Mouse (Mus musculus) liver, embryonic 14.5 days (tissue): ENCODE measurements at regions not wholly inside any gene's neighbourhood (a gene's known extent, or its start where the extent isn't known, plus 50 kb on each side); places are given as distances from the start of the nearest gene placed in this dataset.

Experiments used
- ATAC-seq: fragments of 200-750 bp; cut with Nextera tagmentation; 2 replicates; pipeline ENCODE4 v1.8.0; 2017; ENCODE audit warnings: moderate number of reproducible peaks, mild to moderate bottlenecking, moderate library complexity; ENCODE audit not compliant: insufficient read depth
- DNase-seq, 3 experiments: peaks; one replicate each; pipeline ENCODE4 v3.0.0-alpha.2; 2012 to 2013; ENCODE audit warnings: low read depth in 3 of 3, low spot score in 3 of 3
- H3K27ac ChIP-seq: fragments of 300-500 bp; sonication (generic); 2 replicates; pipeline ENCODE4 v1.5.1; 2014; ENCODE audit warnings: moderate library complexity, mild to moderate bottlenecking, control low read depth, inconsistent platforms
- H3K27me3 ChIP-seq: fragments of 300-500 bp; sonication (generic); 2 replicates; pipeline ENCODE4 v1.6.1; 2014; ENCODE audit warnings: mild to moderate bottlenecking, low read length, moderate library complexity; ENCODE audit not compliant: control insufficient read depth, insufficient read depth
- H3K36me3 ChIP-seq: fragments of 300-500 bp; sonication (generic); replicated peaks from 2 replicates; pipeline ENCODE4 v1.6.1; 2014; ENCODE audit warnings: low read depth; ENCODE audit not compliant: control insufficient read depth, insufficient read depth
- H3K4me1 ChIP-seq, 2 experiments: fragments of 200-500 bp in 1 of 2; fragments of 300-500 bp in 1 of 2; sonication (generic) in 1 of 2; replicated peaks; 2 replicates each; pipeline ENCODE4 v1.6.1; 2012 to 2014; ENCODE audit warnings: antibody characterized with exemption in 1 of 2, inconsistent platforms in 1 of 2, low read length in 1 of 2; ENCODE audit not compliant: control insufficient read depth in 2 of 2, insufficient read depth in 2 of 2
- H3K4me2 ChIP-seq: fragments of 300-500 bp; sonication (generic); 2 replicates; pipeline ENCODE4 v1.6.1; 2014; ENCODE audit warnings: low read depth, mild to moderate bottlenecking, control low read depth, moderate library complexity
- H3K4me3 ChIP-seq, 2 experiments: fragments of 200-500 bp in 1 of 2; fragments of 300-500 bp in 1 of 2; sonication (generic) in 1 of 2; 2 replicates each; pipeline ENCODE4 v1.5.1; 2012 to 2014; ENCODE audit warnings: low read depth in 2 of 2, low read length in 2 of 2, mild to moderate bottlenecking in 2 of 2, control low read depth in 1 of 2, inconsistent platforms in 1 of 2, moderate library complexity in 1 of 2; ENCODE audit not compliant: insufficient read depth in 1 of 2
- H3K9ac ChIP-seq: fragments of 300-500 bp; sonication (generic); replicated peaks from 2 replicates; pipeline ENCODE4 v1.6.1; 2014; ENCODE audit warnings: mild to moderate bottlenecking, control low read depth, moderate library complexity
- H3K9me3 ChIP-seq: fragments of 300-500 bp; sonication (generic); 2 replicates; pipeline ENCODE4 v1.6.1; 2016; ENCODE audit warnings: low read length, mixed read lengths; ENCODE audit not compliant: control insufficient read depth
- CTCF ChIP-seq: IDR thresholded peaks from 2 replicates; pipeline ENCODE4 v1.5.1; 2016; ENCODE audit warnings: antibody characterized with exemption, low read depth, control low read depth
- EP300 ChIP-seq: IDR thresholded peaks from 2 replicates; pipeline ENCODE4 v1.6.1; 2016; ENCODE audit warnings: antibody characterized with exemption, low read depth
- WGBS: fragments of 180-500 bp; shearing (Covaris S2); extraction: QIAGEN DNeasy Blood & Tissue Kit; methylation state at CpG from one replicate; pipeline ENCODE4 v1.1.7; 2014; ENCODE audit not compliant: insufficient replicate concordance; 5-methylcytosine and 5-hydroxymethylcytosine counted together

DNA sequence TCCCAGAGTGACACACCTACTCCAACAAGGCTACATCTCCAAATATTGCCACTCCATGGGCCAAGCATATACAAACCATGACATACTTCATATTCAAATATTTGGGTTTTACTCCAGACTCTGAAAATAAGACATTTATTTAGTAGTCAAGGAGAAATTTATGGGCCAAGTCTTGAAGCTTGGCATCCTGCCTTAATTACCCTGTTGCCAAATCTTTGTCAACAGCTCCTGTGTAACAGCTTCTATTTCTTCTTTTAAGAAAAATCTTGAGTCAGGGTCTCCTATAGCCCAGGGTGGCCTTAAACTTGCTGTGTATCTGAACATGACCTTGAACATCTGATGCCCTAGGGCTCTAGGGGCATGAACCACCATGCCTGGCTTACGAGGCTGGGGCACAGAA is 138.5 kb upstream of the Psmd7 start:
- Histone ChIP-seq H3K4me1 (no peaks in the 10 kb centered on the region), H3K4me3 (no peak overlapping the region), H3K27me3 (no peaks in the 10 kb centered on the region), H3K27ac (no peak overlapping the region), H3K9ac (no peak overlapping the region), H3K36me3 (no peaks in the 10 kb centered on the region), H3K4me2 (no peak overlapping the region), H3K9me3 (no peaks in the 10 kb centered on the region)
- ATAC-seq (no peak), DNase-seq (no peak)
- TF ChIP-seq CTCF (no peak), EP300 (no peak)
- WGBS: 69% methylated on average over 1 of the region's 1 CpGs

- H3K4me1 ChIP-seq: no peaks in the 10 kb centered on the region
Measured at GRCm38 (mm10) chr8:107727276-107727675, 139.0 kb upstream of the Psmd7 start.

GRCm38 (mm10) chr8:107739091-107739490 is 150.8 kb upstream of the Psmd7 start:
- ATAC-seq (no peak), DNase-seq (no peak)
- Histone ChIP-seq H3K9me3 (no peaks in the 10 kb centered on the region), H3K4me1 (no peaks in the 10 kb centered on the region), H3K4me3 (no peak overlapping the region), H3K36me3 (no peaks in the 10 kb centered on the region), H3K9ac (no peak overlapping the region), H3K27ac (no peak overlapping the region), H3K4me2 (no peak overlapping the region), H3K27me3 (no peaks in the 10 kb centered on the region)
- TF ChIP-seq CTCF: no peak
- TF ChIP-seq EP300: no peak
- WGBS: 61% methylated on average over 9 of the region's 9 CpGs

More at GRCm38 (mm10) chr8:107727276-107727675, 139.0 kb upstream of the Psmd7 start:
- Histone ChIP-seq H3K9ac (no peak overlapping the region), H3K27me3 (no peaks in the 10 kb centered on the region), H3K4me3 (no peak overlapping the region), H3K27ac (no peak overlapping the region), H3K4me2 (no peak overlapping the region), H3K36me3 (no peaks in the 10 kb centered on the region), H3K9me3 (no peaks in the 10 kb centered on the region)
- TF ChIP-seq EP300 (no peak), CTCF (peak; percentile 46)
- 76% methylated on average over 6 of the region's 6 CpGs for WGBS
- DNase-seq: no peak
- ATAC-seq: no peak

GRCm38 (mm10) chr8:107757083-107757482 is 168.8 kb upstream of the Psmd7 start:
- H3K27me3 ChIP-seq: no peaks in the 10 kb centered on the region
- TF ChIP-seq CTCF: no peak
- no peak for TF ChIP-seq EP300
- H3K4me2 ChIP-seq: no peak overlapping the region
- H3K27ac ChIP-seq: no peak overlapping the region
- no peak overlapping the region for H3K4me3 ChIP-seq
- H3K36me3 ChIP-seq: no peaks in the 10 kb centered on the region
- ATAC-seq: no peak
- no peak overlapping the region for H3K9ac ChIP-seq
- 52% methylated on average over 7 of the region's 7 CpGs for WGBS
- no peaks in the 10 kb centered on the region for H3K4me1 ChIP-seq
- no peaks in the 10 kb centered on the region for H3K9me3 ChIP-seq
- no peak for DNase-seq

- Histone ChIP-seq H3K36me3 (no peaks in the 10 kb centered on the region), H3K4me3 (no peak overlapping the region), H3K27ac (no peak overlapping the region), H3K9me3 (no peaks in the 10 kb centered on the region), H3K9ac (no peak overlapping the region), H3K27me3 (no peaks in the 10 kb centered on the region), H3K4me2 (no peak overlapping the region), H3K4me1 (no peaks in the 10 kb centered on the region)
- DNase-seq (no peak), ATAC-seq (no peak)
- TF ChIP-seq CTCF (peak; percentile 20), EP300 (no peak)
- WGBS: 42% methylated on average over 1 of the region's 1 CpGs
Measured at GRCm38 (mm10) chr8:107758637-107759036, 170.4 kb upstream of the Psmd7 start.

- ATAC-seq: no peak
- Histone ChIP-seq H3K9me3 (no peaks in the 10 kb centered on the region), H3K27me3 (no peaks in the 10 kb centered on the region), H3K4me3 (no peak overlapping the region), H3K4me1 (0 out of 4 replicates have a peak, but pooled peaks cover 0 to 3% of the 10 kb centered on the region in 2 experiments), H3K36me3 (no peaks in the 10 kb centered on the region), H3K4me2 (no peak overlapping the region), H3K27ac (no peak overlapping the region), H3K9ac (no peak overlapping the region)
- TF ChIP-seq CTCF (no peak), EP300 (no peak)
- WGBS: 22% methylated on average over 5 of the region's 5 CpGs
- no peak for DNase-seq
Measured at GRCm38 (mm10) chr8:107776906-107777305, 165.5 kb upstream of the Zfhx3 start.
